Mouse (Mus musculus): ENCODE results near the gene Clptm1. TPM values are rescaled to one million over a fixed set of nuclear protein-coding genes. Genes with fewer than 3 reads are reported as not detected.
A peak's percentile ranks its signal among the peaks of the same experiment; 100 is the strongest.
"Not testable (repeated sequence)": the region's sequence is repeated elsewhere in the genome, so short reads cannot be mapped to it uniquely, and the experiment has no call there.

Clptm1 gene
- total RNA-seq, 2 experiments from 2014 or later, result 108 to 117 TPM

GRCm38 (mm10) chr7:19609641-19610332, 55.0 kb downstream of the Clptm1 start:
- no peak for DNase-seq

- no peak for DNase-seq
These were observed 57.5 kb downstream of the Clptm1 start for GRCm38 (mm10) chr7:19607291-19607690.

- DNase-seq, result not testable (repeated sequence)
These were observed 60.1 kb downstream of the Clptm1 start for GRCm38 (mm10) chr7:19604606-19605214.

- peak; percentile 98 for DNase-seq
These were observed 60.8 kb downstream of the Clptm1 start, which contains the start of gene Clasrp for GRCm38 (mm10) chr7:19603849-19604605. TSS of gene Clasrp (minus strand) at chr7:19604486.

- DNase-seq, result no peak
These were observed 61.8 kb downstream of the Clptm1 start for GRCm38 (mm10) chr7:19603055-19603454.

GRCm38 (mm10) chr7:19600562-19600961, 64.3 kb downstream of the Clptm1 start:
- no peak for DNase-seq

GRCm38 (mm10) chr7:19593061-19593730, 71.6 kb downstream of the Clptm1 start:
- DNase-seq, result no peak

GRCm38 (mm10) chr7:19589917-19590316, 74.9 kb downstream of the Clptm1 start:
- DNase-seq, result peak; percentile 84

GRCm38 (mm10) chr7:19589207-19589606, 75.6 kb downstream of the Clptm1 start:
- DNase-seq, result peak; percentile 69

GRCm38 (mm10) chr7:19586269-19586668, 78.6 kb downstream of the Clptm1 start:
- no peak for DNase-seq

Other genes starting within 250 kb of the Clptm1 start
- 10 to 100 TPM; 35.0 to 37.1 TPM for gene Mark4, start 206.2 kb downstream of the Clptm1 start, total RNA-seq (2021)
- gene Exoc3l2, start 201.7 kb downstream of the Clptm1 start, total RNA-seq (2021), result 10 to 100 TPM; 17.4 to 17.9 TPM
- gene Bloc1s3, start 156.7 kb downstream of the Clptm1 start, total RNA-seq (2021), result 1 to 10 TPM; 5.2 to 5.4 TPM
- gene Trappc6a, start 156.6 kb downstream of the Clptm1 start, total RNA-seq (2021), result 10 to 100 TPM; 76.6 to 80.9 TPM
- under 1 TPM; 0.18 to 0.21 TPM for gene Nkpd1, start 147.2 kb downstream of the Clptm1 start, total RNA-seq (2021)
- gene Ppp1r37, start 102.0 kb downstream of the Clptm1 start, total RNA-seq (2021), result 10 to 100 TPM; 59.2 to 60.8 TPM
- gene Zfp296, start 87.7 kb downstream of the Clptm1 start, total RNA-seq (2021), result under 1 TPM; 0.55 to 0.60 TPM
- gene Gemin7, start 87.4 kb downstream of the Clptm1 start, total RNA-seq (2021), result 10 to 100 TPM; 54.7 to 56.2 TPM
- gene Clasrp, start 60.5 kb downstream of the Clptm1 start, total RNA-seq (2021), result 10 to 100 TPM; 29.6 to 58.3 TPM
- 10 to 100 TPM; 18.8 to 21.6 TPM for gene Relb, start 35.6 kb downstream of the Clptm1 start, total RNA-seq (2021)
- 100 to 1,000 TPM in 1 of 2 experiments, 10 to 100 TPM in 1; 52.0 to 144 TPM for gene Apoc2, start 12.9 kb upstream of the Clptm1 start, total RNA-seq (2021)
- gene Gm44805, start 16.4 kb upstream of the Clptm1 start, total RNA-seq (2021), result 1 to 10 TPM; 1.3 to 1.5 TPM
- 100 to 1,000 TPM; 211 to 416 TPM for gene Apoc4, start 16.4 kb upstream of the Clptm1 start, total RNA-seq (2021)
- 1,000 to 10,000 TPM in 1 of 2 experiments, 100 to 1,000 TPM in 1; 910 to 1,570 TPM for gene Apoc1, start 27.6 kb upstream of the Clptm1 start, total RNA-seq (2021)
- 1,000 to 10,000 TPM; 1,872 to 4,173 TPM for gene Apoe, start 34.2 kb upstream of the Clptm1 start, total RNA-seq (2021)
- 100 to 1,000 TPM; 157 to 171 TPM for gene Tomm40, start 50.4 kb upstream of the Clptm1 start, total RNA-seq (2021)
- gene Nectin2, start 85.5 kb upstream of the Clptm1 start, total RNA-seq (2021), result 100 to 1,000 TPM in 1 of 2 experiments, 10 to 100 TPM in 1; 86.7 to 106 TPM
- 10 to 100 TPM; 62.4 to 75.1 TPM for gene Bcam, start 106.0 kb upstream of the Clptm1 start, total RNA-seq (2021)
- gene Cblc, start 131.8 kb upstream of the Clptm1 start, total RNA-seq (2021), result 1 to 10 TPM; 1.8 to 3.2 TPM
- gene Bcl3, start 157.7 kb upstream of the Clptm1 start, total RNA-seq (2021), result 10 to 100 TPM; 15.4 to 16.6 TPM
- not detected for gene Gm19345, start 187.0 kb upstream of the Clptm1 start, total RNA-seq (2021)
- under 1 TPM in 1 of 2 experiments, not detected in 1; 0.18 TPM for gene Ceacam16, start 196.3 kb upstream of the Clptm1 start, total RNA-seq (2021)
- gene Ceacam19, start 222.9 kb upstream of the Clptm1 start, total RNA-seq (2021), result not detected

Data from adrenal gland, postnatal 10 days (tissue).